Mouse (Mus musculus): ENCODE measurements around the gene Eif2d.

Gene Eif2d

GRCm38 (mm10) chr1:131212956-131213355 is 60.0 kb downstream of the Eif2d start:
- no peak for DNase-seq (ENCODE audit: low spot score in 2 of 2)

DNA sequence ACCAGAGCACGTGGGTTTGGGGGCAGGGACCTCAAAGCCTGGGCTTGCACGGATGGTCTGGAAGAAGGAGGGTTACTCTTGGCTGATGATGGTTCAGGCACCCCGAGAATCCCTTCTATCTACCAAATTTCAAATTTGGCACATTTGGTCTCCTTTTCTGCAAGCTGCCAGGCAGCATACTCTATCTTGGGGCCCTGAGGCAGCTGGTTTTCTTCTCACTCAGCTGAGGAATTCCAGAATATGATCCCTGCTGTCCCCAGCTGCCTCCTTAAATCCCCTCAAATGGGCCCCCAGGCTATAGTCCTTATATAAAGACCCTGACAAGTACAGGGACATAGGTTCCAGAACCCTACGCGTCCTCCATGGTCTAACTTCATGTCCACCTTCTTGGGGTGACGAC is 60.4 kb downstream of the Eif2d start:
- DNase-seq (ENCODE audit: low spot score in 2 of 2): no peak

DNA sequence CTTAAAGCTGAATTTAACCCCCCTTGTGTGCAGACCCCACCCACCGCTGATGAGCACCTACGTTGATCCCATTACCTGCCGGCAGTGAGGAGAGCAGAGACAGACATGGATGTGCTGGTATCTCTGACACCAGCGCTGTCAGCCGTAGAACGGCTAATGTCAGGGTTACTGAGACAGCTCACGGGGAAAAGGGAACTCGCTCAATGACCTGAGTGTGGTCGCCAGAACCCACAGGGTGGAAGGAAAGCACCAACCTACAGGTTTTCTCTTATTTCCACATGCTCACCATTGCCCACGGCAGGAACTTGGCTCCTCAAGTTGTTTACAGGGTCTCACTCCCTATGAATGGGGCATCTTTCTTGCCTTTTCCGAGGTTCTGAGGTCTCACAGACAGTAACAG is 66.0 kb downstream of the Eif2d start:
- no peak for DNase-seq (ENCODE audit: low spot score in 2 of 2)

GRCm38 (mm10) chr1:131221822-131222590 is 69.0 kb downstream of the Eif2d start:
- no peak for DNase-seq (ENCODE audit: low spot score in 2 of 2)

DNA sequence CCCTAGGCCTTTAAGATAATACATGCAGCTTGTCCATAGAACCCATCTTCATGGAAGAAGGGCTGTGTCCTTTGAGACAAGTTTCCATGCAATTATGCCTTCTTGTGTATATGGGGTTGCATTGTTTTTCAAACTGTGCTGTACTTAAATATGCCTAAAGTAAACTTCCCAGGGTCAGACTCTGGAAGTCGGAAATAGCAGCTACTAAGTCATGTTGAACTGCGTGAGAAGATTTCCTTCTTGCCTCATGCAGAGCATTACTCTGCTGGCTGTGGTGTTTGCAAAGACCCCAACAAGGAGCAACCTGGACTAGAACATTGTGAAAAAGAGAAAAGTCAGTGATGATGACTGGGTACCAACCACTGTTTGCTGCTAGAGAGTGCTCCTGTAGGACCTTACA is 70.4 kb downstream of the Eif2d start:
- no peak for DNase-seq (ENCODE audit: low spot score in 2 of 2)

DNA sequence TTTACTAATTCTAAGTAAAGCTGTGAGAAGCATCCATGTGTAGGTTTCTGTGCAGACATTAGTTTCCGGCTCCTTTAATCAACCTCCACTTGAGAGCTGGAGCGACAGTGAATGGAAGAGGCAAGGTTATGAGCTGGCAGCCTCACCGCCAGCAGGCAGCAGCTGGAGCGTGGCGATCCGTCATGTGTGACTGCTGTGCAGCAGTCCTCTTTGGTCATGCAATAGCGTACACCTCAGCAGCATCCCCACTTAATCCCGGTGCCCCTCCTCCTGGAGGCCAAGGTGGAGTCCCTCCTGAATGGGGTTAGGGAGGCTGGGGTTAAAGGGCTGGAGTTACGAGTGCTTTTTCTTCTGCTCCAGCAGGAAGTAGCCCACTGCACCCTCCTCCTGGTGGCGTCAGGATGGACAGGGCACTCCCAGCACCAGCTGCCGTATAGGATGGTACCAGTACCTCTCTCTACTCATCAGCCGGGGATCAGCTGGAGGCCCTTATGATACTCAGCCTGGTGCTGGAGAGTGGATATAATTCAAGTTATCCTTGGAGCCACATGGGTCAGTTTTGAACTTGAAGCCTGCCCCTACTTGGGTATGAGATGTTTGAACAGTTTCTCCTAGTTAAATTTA is 72.0 kb downstream of the Eif2d start:
- DNase-seq (ENCODE audit: low spot score in 2 of 2): no peak

DNA sequence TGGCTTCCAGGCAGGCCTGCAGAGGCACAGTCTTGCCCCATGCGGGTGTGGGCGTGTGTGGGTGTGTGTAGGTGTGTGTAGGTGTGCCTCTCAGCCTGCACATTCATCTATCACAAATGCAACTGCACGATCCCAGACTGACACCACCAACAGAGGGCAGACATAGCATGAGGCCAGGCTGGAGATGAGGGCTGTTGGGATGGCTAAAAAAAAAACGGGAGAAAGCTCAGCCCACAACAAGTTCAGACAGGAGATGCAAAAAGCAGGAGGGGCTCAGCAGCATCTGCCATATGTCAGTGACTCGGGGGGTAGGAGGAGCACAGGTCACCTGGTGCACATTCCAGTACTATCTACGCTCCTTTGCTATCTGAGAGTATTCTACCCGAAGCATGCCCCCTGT is 75.2 kb downstream of the Eif2d start:
- DNase-seq (ENCODE audit: low spot score in 2 of 2): no peak

- no peak for DNase-seq (ENCODE audit: low spot score in 2 of 2)
Measured at GRCm38 (mm10) chr1:131228659-131229058, 75.7 kb downstream of the Eif2d start.

GRCm38 (mm10) chr1:131233527-131233926 is 80.5 kb downstream of the Eif2d start:
- DNase-seq (ENCODE audit: low spot score in 2 of 2): no peak

DNA sequence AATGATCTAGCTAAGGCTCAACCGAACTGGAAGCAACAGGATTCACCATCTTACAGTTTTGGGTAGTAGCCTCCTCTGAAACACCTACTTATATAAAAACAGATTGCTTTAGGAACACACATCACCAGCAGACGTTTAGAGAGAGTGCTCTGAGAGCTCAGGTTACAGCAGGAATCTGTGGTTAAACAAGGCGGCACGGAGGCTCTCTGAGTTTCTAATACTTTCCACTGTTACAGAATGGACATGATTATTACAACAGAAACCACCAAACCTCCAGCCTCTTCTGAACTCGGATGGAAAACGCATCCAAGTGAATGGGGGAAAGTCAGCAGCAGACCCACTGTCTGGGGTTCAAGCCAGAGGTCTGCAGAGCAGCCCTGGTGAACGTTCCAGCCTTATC is 83.1 kb downstream of the Eif2d start:
- no peak for DNase-seq (ENCODE audit: low spot score in 2 of 2)

All from spleen, postnatal 36 days (tissue).